Mouse (Mus musculus) intestine, embryonic 16.5 days (tissue): Measurements from ENCODE around the gene Espn. TPM values are rescaled to one million over a fixed set of nuclear protein-coding genes. Genes with fewer than 3 reads are reported as not detected.

Experiments used
- ATAC-seq: fragments of 200-750 bp; cut with Nextera tagmentation; 2 replicates; pipeline ENCODE4 v1.8.0; 2017; ENCODE audit warnings: moderate TSS enrichment, moderate library complexity
- H3K27ac ChIP-seq: fragments of 300-500 bp; sonication (generic); 2 replicates; pipeline ENCODE4 v1.5.1; 2014; ENCODE audit warnings: mild to moderate bottlenecking, low read length
- H3K27me3 ChIP-seq: fragments of 300-500 bp; sonication (generic); replicated peaks from 2 replicates; pipeline ENCODE4 v1.6.1; 2014; ENCODE audit warnings: low read length, control low read depth, mixed read lengths; ENCODE audit not compliant: control insufficient read depth, insufficient read depth
- H3K36me3 ChIP-seq: fragments of 300-500 bp; sonication (generic); 2 replicates; pipeline ENCODE4 v1.6.1; 2014; ENCODE audit warnings: low read length, control low read depth; ENCODE audit not compliant: control insufficient read depth, insufficient read depth
- H3K4me1 ChIP-seq: fragments of 300-500 bp; sonication (generic); 2 replicates; pipeline ENCODE4 v1.6.1; 2014; ENCODE audit warnings: low read length, control low read depth, mixed read lengths; ENCODE audit not compliant: control insufficient read depth, insufficient read depth
- H3K4me2 ChIP-seq: fragments of 300-500 bp; sonication (generic); 2 replicates; pipeline ENCODE4 v1.6.1; 2014; ENCODE audit warnings: low read depth, low read length, control low read depth
- H3K4me3 ChIP-seq: fragments of 300-500 bp; sonication (generic); 2 replicates; pipeline ENCODE4 v1.5.1; 2014; ENCODE audit warnings: mild to moderate bottlenecking, low read length
- H3K9ac ChIP-seq: fragments of 300-500 bp; sonication (generic); 2 replicates; pipeline ENCODE4 v1.6.1; 2014; ENCODE audit warnings: low read depth, low read length
- H3K9me3 ChIP-seq: fragments of 300-500 bp; sonication (generic); 2 replicates; pipeline ENCODE4 v1.6.1; 2016; ENCODE audit warnings: low read length, control low read depth; ENCODE audit not compliant: control insufficient read depth
- WGBS: fragments of 180-500 bp; shearing (Covaris S2); extraction: QIAGEN DNeasy Blood & Tissue Kit; methylation state at CpG from one replicate; pipeline ENCODE4 v1.1.7; 2014; 5-methylcytosine and 5-hydroxymethylcytosine counted together
- polyA plus RNA-seq: library from polyadenylated mRNA; unstranded; fragments of >200 nt; fragmentation: Nextera tagmentation; extraction: Ambion mirVana; gene quantifications from 2 replicates; pipeline ENCODE4 v1.2.1, GENCODE M21; 2015

Espn gene
- polyA plus RNA-seq, 1 experiment from 2014 or later = 31.6 TPM

DNA sequence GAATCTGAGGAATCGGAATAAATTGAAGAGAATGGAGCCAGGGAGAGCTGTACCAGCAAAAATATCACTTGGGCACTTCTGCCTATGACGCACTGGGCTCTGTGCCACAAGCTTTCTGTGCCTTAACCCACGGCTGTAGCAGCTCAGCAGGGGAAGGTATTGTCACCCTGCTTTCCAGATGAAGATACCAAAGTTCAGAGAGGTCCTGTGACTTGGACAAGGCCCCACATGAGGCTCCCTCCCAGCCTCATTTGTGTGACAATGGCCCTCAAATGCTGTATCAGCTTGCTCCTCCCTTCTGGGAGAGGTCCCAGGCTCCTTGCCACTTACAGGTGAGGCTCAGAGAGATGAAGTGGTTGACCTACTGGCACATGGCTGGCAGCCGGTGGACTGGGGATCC, 64.0 kb downstream of the Espn start:
- Histone ChIP-seq H3K9me3 (no peaks in the 10 kb centered on the region), H3K36me3 (no peaks in the 10 kb centered on the region), H3K9ac (peak overlapping the region; percentile 90), H3K4me2 (peak overlapping the region; percentile 84), H3K27me3 (no peaks in the 10 kb centered on the region), H3K4me1 (peaks cover 25% of the 10 kb centered on the region), H3K4me3 (peak overlapping the region; percentile 86), H3K27ac (peak overlapping the region; percentile 28; the same call in 1 of the 2 replicates)
- peak; percentile 11; the same call in 1 of the 2 replicates for ATAC-seq
- 45% methylated on average over 4 of the region's 4 CpGs for WGBS

DNA sequence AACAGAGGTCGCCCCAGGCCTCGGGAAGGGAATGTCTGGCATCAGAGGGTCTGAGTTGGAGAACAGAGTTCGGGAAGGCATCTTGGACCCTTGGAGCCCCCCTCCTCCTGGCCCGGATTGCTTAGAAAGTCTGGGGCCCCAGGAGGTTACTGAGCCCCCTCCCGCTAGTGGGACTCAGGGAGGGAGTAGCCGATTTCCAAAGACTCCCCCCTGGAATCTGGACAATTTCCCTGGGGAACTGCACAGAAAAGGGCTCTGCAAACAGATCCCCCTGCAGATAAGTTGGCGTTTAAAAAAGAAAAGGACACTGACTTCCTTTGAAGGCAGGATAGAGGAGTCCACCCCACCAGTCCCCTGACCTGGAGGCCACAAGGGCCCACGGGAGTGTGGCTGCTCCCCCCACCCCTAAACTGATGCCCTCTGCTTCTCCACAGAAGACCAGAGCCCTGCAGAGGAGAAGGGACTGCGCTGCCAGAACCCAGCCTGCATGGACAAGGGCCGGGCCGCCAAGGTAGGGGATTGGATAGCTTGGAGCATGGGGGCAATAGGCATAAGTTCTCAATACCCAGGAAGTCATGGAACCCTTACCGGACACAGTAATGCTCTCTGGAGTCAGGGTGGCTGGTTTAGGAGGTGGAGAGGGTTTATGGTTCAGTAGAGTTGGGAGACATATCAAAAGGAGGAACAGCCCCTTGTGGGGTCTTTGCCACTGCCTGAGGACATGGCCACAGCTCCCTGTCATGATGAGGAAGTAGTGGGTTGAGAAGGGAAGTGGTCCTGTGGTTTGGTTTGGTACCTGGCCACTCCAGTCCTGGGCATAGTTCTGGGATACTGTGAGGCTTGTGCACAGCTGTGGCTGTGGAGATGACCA, 64.7 kb downstream of the Espn start:
- Histone ChIP-seq H3K4me1 (peaks cover 20% of the 10 kb centered on the region), H3K4me2 (peak overlapping the region; percentile 84), H3K9me3 (no peaks in the 10 kb centered on the region), H3K9ac (peak overlapping the region; percentile 90), H3K36me3 (no peaks in the 10 kb centered on the region), H3K27ac (peak overlapping the region; percentile 69; the same call in 1 of the 2 replicates), H3K4me3 (peak overlapping the region; percentile 86), H3K27me3 (no peaks in the 10 kb centered on the region)
- ATAC-seq = peak; percentile 9; the same call in 1 of the 2 replicates
- WGBS = 10% methylated on average over 12 of the region's 12 CpGs

DNA sequence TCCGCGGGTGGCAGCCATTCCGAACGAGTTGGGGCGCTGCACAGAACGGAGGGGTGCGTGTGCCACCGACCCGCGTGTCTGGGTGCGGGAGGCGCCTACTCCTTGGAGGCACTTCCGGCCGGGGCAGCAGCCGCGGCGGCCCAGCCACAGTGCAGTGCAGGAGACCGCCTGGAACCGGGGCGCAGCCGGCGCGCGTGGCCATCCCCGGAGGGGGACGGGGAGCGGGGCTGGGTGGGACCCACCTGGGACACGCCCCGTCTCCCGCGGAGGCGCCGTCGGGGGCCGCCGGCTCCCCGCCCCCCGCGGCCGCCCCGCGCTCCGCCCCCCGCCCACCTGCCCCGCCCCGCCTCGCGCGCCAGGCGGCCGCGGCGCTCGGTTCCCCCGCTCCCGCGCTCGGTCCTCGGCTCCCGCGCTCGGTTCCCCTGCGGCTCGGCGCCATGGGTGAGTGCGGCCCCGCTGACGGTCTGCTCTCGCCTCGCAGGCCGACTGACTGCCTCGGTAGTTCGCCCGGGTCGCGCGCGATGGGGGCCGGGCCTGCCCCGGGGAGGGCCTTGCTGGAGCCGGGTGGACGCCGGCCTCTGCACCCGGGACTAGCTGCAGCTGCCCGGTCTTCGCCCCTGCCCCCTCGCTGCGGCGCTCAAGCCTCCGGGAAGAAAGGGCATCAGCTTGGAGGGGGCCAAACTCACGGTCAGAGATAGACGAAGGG, 65.5 kb downstream of the Espn start:
- H3K9me3 ChIP-seq = no peaks in the 10 kb centered on the region
- peak overlapping the region; percentile 90 for H3K9ac ChIP-seq
- peak overlapping the region; percentile 86 for H3K4me3 ChIP-seq
- ATAC-seq = peak; percentile 92
- peaks cover 16% of the 10 kb centered on the region for H3K4me1 ChIP-seq
- H3K27me3 ChIP-seq = no peaks in the 10 kb centered on the region
- peak overlapping the region; percentile 84 for H3K4me2 ChIP-seq
- no peaks in the 10 kb centered on the region for H3K36me3 ChIP-seq
- peak overlapping the region; percentile 69 for H3K27ac ChIP-seq
- WGBS = under 1% methylated on average over 57 of the region's 92 CpGs

DNA sequence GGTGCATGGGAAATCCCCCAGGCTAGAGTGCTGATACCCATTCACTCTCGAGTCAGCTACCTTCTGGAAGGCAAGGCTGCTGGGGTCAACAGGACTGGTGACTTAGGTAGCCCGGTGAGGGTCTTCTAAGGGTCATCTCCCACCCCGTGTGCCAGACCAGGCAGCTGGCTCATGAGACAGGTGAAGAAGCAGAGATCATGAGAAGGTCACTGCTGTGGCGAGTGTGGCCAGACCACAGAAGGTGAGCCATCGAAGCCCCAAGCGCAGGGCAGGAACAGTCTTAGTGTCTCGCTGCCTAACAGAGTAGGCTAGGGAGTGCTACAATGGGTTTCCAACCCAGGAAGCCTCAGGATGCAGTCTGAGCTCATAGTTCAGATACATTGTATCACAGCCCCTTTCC, 67.6 kb downstream of the Espn start:
- 84% methylated on average over 7 of the region's 7 CpGs for WGBS
- H3K36me3 ChIP-seq = no peaks in the 10 kb centered on the region
- ATAC-seq = no peak
- H3K4me3 ChIP-seq = no peak overlapping the region
- no peaks in the 10 kb centered on the region for H3K27me3 ChIP-seq
- no peak overlapping the region for H3K27ac ChIP-seq
- peaks cover 16% of the 10 kb centered on the region for H3K4me1 ChIP-seq
- H3K4me2 ChIP-seq = no peak overlapping the region
- H3K9ac ChIP-seq = no peak overlapping the region
- no peaks in the 10 kb centered on the region for H3K9me3 ChIP-seq

DNA sequence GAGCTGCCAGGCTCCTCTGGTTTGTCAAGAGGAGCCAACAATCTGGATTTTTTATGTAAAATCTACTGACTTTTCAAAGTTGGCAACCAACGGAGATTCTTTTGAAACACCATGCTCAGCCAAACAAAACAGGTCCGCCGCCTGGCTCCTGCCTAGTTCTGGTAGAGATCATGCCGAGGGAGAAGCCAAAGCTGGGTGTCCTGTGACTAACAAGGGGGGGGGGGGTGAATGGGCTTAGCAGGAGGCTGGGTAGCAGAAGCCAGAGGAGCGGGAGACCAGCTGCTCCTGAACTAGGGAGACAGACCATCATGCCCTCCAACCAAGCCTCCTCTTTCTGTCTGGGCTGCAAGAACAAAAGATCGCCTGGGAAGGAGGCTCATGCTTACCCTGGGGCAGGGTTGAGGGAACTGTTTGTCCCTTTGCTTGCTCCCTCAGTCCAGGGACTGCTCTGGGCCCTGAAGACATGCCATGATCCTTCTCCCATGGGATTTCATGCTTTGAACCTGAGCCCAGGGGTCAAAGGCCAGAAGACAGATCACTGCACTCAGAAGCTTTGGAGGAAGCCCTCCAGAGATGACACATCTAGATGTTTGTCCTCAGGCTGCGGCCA, 68.5 kb downstream of the Espn start:
- WGBS = 62% methylated on average over 7 of the region's 7 CpGs

DNA sequence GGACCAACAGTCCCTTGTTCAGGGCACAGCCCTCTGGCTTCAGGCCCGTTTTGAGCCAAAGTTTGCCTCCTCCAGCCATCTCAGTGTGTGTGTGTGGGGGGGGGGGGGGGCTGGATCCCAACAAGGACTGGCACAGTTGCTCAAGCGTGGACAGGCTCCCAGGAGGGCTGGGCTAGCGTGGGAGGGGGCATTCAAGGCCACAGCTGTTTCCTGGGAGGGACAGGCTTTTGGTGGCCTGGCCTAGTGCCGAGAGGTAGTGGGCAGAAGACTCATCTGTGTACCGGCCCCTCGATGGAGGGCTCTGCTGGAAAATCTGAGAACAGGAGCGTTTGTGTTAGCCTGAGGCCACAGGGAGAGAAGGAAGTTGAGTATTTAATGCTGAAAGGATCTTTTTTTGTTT, 72.2 kb downstream of the Espn start:
- ATAC-seq = no peak
- 67% methylated on average over 7 of the region's 7 CpGs for WGBS
- H3K9me3 ChIP-seq = no peaks in the 10 kb centered on the region
- no peak overlapping the region for H3K27ac ChIP-seq
- no peaks in the 10 kb centered on the region for H3K27me3 ChIP-seq
- no peak overlapping the region for H3K4me2 ChIP-seq
- H3K36me3 ChIP-seq = no peaks in the 10 kb centered on the region
- H3K4me3 ChIP-seq = no peak overlapping the region
- H3K4me1 ChIP-seq = no peaks in the 10 kb centered on the region
- H3K9ac ChIP-seq = no peak overlapping the region

More for the DNA sequence above, 68.5 kb downstream of the Espn start:
- peaks cover 15% of the 10 kb centered on the region for H3K4me1 ChIP-seq
- no peak overlapping the region for H3K9ac ChIP-seq
- no peaks in the 10 kb centered on the region for H3K27me3 ChIP-seq
- H3K9me3 ChIP-seq = no peaks in the 10 kb centered on the region
- no peaks in the 10 kb centered on the region for H3K36me3 ChIP-seq
- H3K4me2 ChIP-seq = no peak overlapping the region
- ATAC-seq = no peak
- H3K27ac ChIP-seq = no peak overlapping the region
- H3K4me3 ChIP-seq = no peak overlapping the region

DNA sequence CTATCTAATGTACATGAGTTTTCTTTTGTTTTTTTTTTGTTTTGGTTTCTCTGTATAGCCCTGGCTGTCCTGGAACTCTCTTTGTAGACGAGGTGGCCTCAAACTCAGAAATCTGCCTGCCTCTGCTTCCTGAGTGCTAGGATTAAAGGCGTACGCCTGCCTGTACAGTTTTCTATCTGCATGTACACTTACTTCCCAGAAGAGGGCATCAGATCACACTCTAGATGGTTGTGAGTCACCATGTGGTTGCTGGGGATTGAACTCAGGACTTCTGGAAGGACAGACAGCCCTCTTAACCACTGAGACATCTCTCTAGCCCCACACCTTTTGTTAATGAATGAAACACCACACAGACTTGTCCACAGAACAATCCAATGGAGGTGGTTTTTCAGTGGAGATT, 72.9 kb downstream of the Espn start:
- ATAC-seq = no peak
- Histone ChIP-seq H3K36me3 (no peaks in the 10 kb centered on the region), H3K9me3 (no peaks in the 10 kb centered on the region), H3K4me2 (no peak overlapping the region), H3K27ac (no peak overlapping the region), H3K27me3 (no peaks in the 10 kb centered on the region), H3K4me3 (no peak overlapping the region), H3K9ac (no peak overlapping the region), H3K4me1 (no peaks in the 10 kb centered on the region)
- 91% methylated on average over 3 of the region's 3 CpGs for WGBS

DNA sequence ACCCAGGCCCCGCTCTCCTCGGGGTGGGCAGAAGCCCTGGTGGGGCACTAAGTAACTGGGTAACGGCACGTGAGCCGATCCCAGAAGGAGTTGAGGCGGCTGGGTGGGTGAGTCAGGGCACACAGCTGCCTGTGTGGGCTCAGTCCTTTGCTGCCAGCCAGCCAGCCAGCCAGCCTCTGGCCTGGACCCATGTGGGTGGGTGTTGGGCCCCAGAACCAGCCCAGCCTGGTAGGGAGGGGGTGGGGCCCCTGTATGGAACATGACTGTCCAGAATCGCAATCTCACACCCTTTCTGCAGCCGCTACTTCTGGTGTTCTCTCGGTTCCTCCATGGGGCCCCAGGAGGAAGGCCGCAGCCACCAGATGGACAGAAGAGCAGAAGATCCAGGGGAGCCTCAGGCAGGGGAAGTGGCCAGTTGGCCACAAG, 74.1 kb downstream of the Espn start:
- Histone ChIP-seq H3K27ac (no peak overlapping the region), H3K4me2 (no peak overlapping the region), H3K4me3 (no peak overlapping the region), H3K4me1 (no peaks in the 10 kb centered on the region), H3K9ac (no peak overlapping the region; the same call in 1 of the 2 replicates), H3K36me3 (no peaks in the 10 kb centered on the region), H3K27me3 (no peaks in the 10 kb centered on the region), H3K9me3 (no peaks in the 10 kb centered on the region)
- ATAC-seq = no peak
- WGBS = 85% methylated on average over 10 of the region's 10 CpGs

DNA sequence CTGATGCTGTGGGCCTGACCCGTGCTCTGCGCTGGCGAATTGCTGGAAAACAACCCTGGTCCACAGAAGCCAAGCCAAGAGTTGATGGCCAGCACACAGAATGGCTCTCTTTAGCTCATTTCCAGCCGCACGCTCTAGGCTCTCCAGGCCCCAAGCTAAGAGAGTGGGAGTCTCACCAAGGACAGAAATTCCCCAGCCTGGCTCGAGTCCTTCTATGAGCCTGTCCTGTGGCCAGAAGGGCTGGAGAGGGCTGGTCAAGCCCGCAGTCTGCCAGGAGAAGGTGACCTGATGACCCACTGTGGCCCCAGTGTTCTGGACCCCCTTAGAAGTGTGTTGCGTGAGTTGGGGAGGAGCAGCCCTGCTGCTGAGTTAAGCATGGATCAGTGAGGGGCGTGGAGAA, 75.0 kb downstream of the Espn start:
- H3K9me3 ChIP-seq = no peaks in the 10 kb centered on the region
- H3K9ac ChIP-seq = no peak overlapping the region
- ATAC-seq = no peak
- no peaks in the 10 kb centered on the region for H3K36me3 ChIP-seq
- no peak overlapping the region for H3K4me2 ChIP-seq
- no peaks in the 10 kb centered on the region for H3K27me3 ChIP-seq
- no peak overlapping the region for H3K4me3 ChIP-seq
- WGBS = 88% methylated on average over 9 of the region's 9 CpGs
- no peak overlapping the region for H3K27ac ChIP-seq
- peaks cover 7% of the 10 kb centered on the region for H3K4me1 ChIP-seq
